Mouse (Mus musculus) spleen, adult 2 months (tissue): ENCODE measurements around the gene Arhgap18.

Source experiments
- CTCF ChIP-seq: fragments of 200-500 bp; IDR thresholded peaks from 2 replicates; pipeline ENCODE4 v1.5.1; 2011; ENCODE audit warnings: mild to moderate bottlenecking, inconsistent platforms; ENCODE audit not compliant: insufficient read depth, insufficient read length, insufficient replicate concordance; ENCODE audit errors: extremely low read depth
- POLR2A ChIP-seq: fragments of 200-500 bp; IDR thresholded peaks from 2 replicates; pipeline ENCODE4 v1.6.1; 2011; ENCODE audit warnings: low read depth, low read length, inconsistent platforms

DNA sequence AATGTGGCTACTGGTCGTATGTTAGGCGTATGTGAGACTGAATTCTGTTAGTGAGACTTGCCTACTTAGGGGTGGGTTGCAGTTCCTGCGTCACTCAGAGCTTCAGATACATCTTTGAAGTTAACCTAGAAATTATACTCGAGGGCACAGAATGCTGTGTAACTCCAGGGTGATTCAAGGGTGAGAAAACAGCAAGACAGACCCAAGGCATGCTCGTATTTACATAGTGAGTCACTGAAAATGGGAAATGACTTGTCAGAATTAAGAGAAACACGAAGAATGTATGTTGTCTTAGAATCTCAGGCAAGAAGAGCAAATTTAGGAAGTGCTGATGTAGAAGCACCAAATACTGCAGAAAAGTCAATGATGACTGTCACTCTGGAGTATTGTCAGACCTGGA lies 142.5 kb downstream of the Arhgap18 start:
- TF ChIP-seq POLR2A (no peak), CTCF (no peak)
